Mouse (Mus musculus) bone marrow, adult 2 months (tissue): ENCODE measurements around the gene Ppp1r12c.

Experiments
- CTCF ChIP-seq: fragments of 200-500 bp; IDR thresholded peaks from 2 replicates; pipeline ENCODE4 v1.5.1; 2011; ENCODE audit warnings: low read length, control low read depth; ENCODE audit not compliant: control insufficient read depth, insufficient read depth
- POLR2A ChIP-seq: fragments of 200-500 bp; IDR thresholded peaks from 2 replicates; pipeline ENCODE4 v1.6.1; 2011; ENCODE audit warnings: low read depth, mild to moderate bottlenecking, control low read depth, low read length, borderline replicate concordance; ENCODE audit not compliant: control insufficient read depth

- TF ChIP-seq CTCF, result peak; percentile 63
- no peak for TF ChIP-seq POLR2A
Measured at GRCm38 (mm10) chr7:4526341-4527301, 25.1 kb upstream of the Ppp1r12c start.
